Mouse (Mus musculus) embryonic facial prominence, embryonic 10.5 days (tissue): ENCODE measurements around the gene Ttc7. TPM values are rescaled to one million over a fixed set of nuclear protein-coding genes. Genes with fewer than 3 reads are reported as not detected.

Source experiments
- DNase-seq: peaks from one replicate; pipeline ENCODE4 v3.0.0-alpha.2; 2017; ENCODE audit warnings: low spot score
- H3K27ac ChIP-seq: fragments of 300-500 bp; sonication (generic); replicated peaks from 2 replicates; pipeline ENCODE4 v1.5.1; 2016; ENCODE audit warnings: mild to moderate bottlenecking
- H3K27me3 ChIP-seq: fragments of 300-500 bp; sonication (generic); replicated peaks from 2 replicates; pipeline ENCODE4 v1.6.1; 2016; ENCODE audit warnings: low read depth, mild to moderate bottlenecking; ENCODE audit not compliant: poor library complexity, severe bottlenecking
- H3K36me3 ChIP-seq: fragments of 300-500 bp; sonication (generic); replicated peaks from 2 replicates; pipeline ENCODE4 v1.6.1; 2016; ENCODE audit warnings: mild to moderate bottlenecking, moderate library complexity
- H3K4me1 ChIP-seq: fragments of 300-500 bp; sonication (generic); 2 replicates; pipeline ENCODE4 v1.6.1; 2016
- H3K4me3 ChIP-seq: fragments of 300-500 bp; sonication (generic); 2 replicates; pipeline ENCODE4 v1.5.1; 2016; ENCODE audit warnings: mild to moderate bottlenecking, moderate library complexity
- H3K9me3 ChIP-seq: fragments of 300-500 bp; sonication (generic); 2 replicates; pipeline ENCODE4 v1.6.1; 2016; ENCODE audit warnings: mild to moderate bottlenecking
- WGBS: fragments of 180-500 bp; shearing (Covaris S2); methylation state at CpG from one replicate; pipeline ENCODE4 v1.1.7; 2016; 5-methylcytosine and 5-hydroxymethylcytosine counted together
- polyA plus RNA-seq: library from polyadenylated mRNA; unstranded; fragments of >200 nt; fragmentation: Nextera tagmentation; extraction: Ambion mirVana; gene quantifications from 2 replicates; pipeline ENCODE4 v1.2.1, GENCODE M21; 2016

Gene Ttc7
- polyA plus RNA-seq, 1 experiment from 2014 or later: 3.6 TPM

GRCm38 (mm10) chr17:87367640-87368039 lies 85.0 kb downstream of the Ttc7 start:
- H3K27ac ChIP-seq: peak overlapping the region; percentile 45
- whole genome bisulfite sequencing: 63% methylated on average over 3 of the region's 3 CpGs
- no peak for DNase-seq
- H3K4me1 ChIP-seq: peaks cover 79% of the 10 kb centered on the region
- H3K27me3 ChIP-seq: no peaks in the 10 kb centered on the region
- no peaks in the 10 kb centered on the region for H3K9me3 ChIP-seq
- no peaks in the 10 kb centered on the region for H3K36me3 ChIP-seq
- no peak overlapping the region for H3K4me3 ChIP-seq

- Histone ChIP-seq H3K4me3 (no peak overlapping the region), H3K27me3 (no peaks in the 10 kb centered on the region), H3K27ac (peak overlapping the region; percentile 45), H3K9me3 (no peaks in the 10 kb centered on the region), H3K36me3 (no peaks in the 10 kb centered on the region), H3K4me1 (peaks cover 75% of the 10 kb centered on the region)
- no peak for DNase-seq
- 90% methylated on average over 10 of the region's 10 CpGs for WGBS
Measured at GRCm38 (mm10) chr17:87368481-87368880, 85.8 kb downstream of the Ttc7 start.

GRCm38 (mm10) chr17:87369270-87369759 lies 86.6 kb downstream of the Ttc7 start:
- WGBS: 76% methylated on average over 18 of the region's 18 CpGs
- Histone ChIP-seq H3K27me3 (no peaks in the 10 kb centered on the region), H3K36me3 (no peaks in the 10 kb centered on the region), H3K9me3 (no peaks in the 10 kb centered on the region), H3K27ac (peak overlapping the region; percentile 62), H3K4me1 (peaks cover 74% of the 10 kb centered on the region), H3K4me3 (no peak overlapping the region)
- peak; percentile 12 for DNase-seq

DNA sequence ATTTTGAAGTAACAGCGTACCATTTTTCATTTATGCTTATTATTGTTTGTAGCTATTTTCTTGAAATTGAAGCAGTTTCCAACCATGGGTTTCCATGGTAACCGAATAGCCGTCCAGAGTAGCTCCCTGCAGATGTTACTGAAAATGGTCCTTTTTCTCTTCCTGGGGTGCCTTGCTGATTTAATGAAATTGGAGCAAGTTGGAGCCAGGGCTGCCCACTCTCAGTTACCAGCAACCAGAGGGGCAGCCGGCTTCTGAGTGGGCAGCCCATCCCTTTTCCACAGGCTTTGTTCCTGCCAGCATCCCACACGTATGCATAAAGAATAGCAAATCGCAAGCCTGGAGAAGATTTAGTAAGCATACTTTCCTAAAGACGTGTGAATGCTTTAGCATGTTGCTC lies 89.5 kb downstream of the Ttc7 start:
- peaks cover 70% of the 10 kb centered on the region for H3K4me1 ChIP-seq
- H3K27me3 ChIP-seq: no peaks in the 10 kb centered on the region
- H3K27ac ChIP-seq: no peak overlapping the region
- no peaks in the 10 kb centered on the region for H3K9me3 ChIP-seq
- WGBS: 86% methylated on average over 7 of the region's 7 CpGs
- H3K36me3 ChIP-seq: no peaks in the 10 kb centered on the region
- DNase-seq: no peak
- no peak overlapping the region for H3K4me3 ChIP-seq

GRCm38 (mm10) chr17:87373327-87373726 lies 90.6 kb downstream of the Ttc7 start:
- DNase-seq: no peak
- Histone ChIP-seq H3K4me3 (no peak overlapping the region), H3K4me1 (peaks cover 70% of the 10 kb centered on the region), H3K9me3 (no peaks in the 10 kb centered on the region), H3K27ac (no peak overlapping the region), H3K36me3 (no peaks in the 10 kb centered on the region), H3K27me3 (no peaks in the 10 kb centered on the region)
- WGBS: 92% methylated on average over 9 of the region's 9 CpGs

DNA sequence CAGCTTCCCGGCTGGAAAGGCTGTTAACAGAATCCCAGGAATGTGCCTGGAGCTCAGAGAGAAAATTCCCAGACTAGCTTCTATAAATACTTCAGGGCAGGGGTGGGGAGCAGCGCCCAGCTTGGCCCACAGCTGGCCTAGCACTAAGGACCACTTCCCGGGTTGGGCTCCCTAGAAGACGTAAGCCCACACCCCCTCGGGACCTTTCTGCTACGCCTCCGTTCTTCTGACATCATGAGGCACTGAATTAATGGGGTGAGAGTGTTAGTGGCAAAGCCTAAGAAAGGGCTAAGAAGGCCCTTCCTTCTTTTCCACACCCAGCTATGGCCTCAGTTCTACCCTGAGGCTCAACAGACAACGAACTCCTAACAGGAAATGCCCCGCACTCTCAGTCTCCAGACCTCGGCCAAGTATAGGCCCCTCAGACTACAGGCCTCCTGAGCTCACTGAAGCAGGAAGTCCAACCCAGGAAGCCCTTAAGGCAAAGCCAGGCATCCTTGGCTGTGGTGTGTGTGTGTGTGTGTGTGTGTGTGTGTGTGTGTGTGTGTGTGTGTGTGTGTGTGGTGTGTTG lies 93.3 kb downstream of the Ttc7 start:
- H3K4me3 ChIP-seq: no peak overlapping the region
- peak; percentile 55 for DNase-seq
- H3K27me3 ChIP-seq: no peaks in the 10 kb centered on the region
- 26% methylated on average over 10 of the region's 10 CpGs for WGBS
- peaks cover 70% of the 10 kb centered on the region for H3K4me1 ChIP-seq
- H3K9me3 ChIP-seq: no peaks in the 10 kb centered on the region
- H3K27ac ChIP-seq: peak overlapping the region; percentile 87
- H3K36me3 ChIP-seq: no peaks in the 10 kb centered on the region

GRCm38 (mm10) chr17:87376831-87377471 lies 94.3 kb downstream of the Ttc7 start:
- Histone ChIP-seq H3K4me3 (no peak overlapping the region), H3K27ac (peak overlapping the region; percentile 87), H3K36me3 (no peaks in the 10 kb centered on the region), H3K4me1 (peaks cover 73% of the 10 kb centered on the region), H3K27me3 (no peaks in the 10 kb centered on the region), H3K9me3 (no peaks in the 10 kb centered on the region)
- 63% methylated on average over 6 of the region's 6 CpGs for WGBS
- DNase-seq: peak; percentile 76

DNA sequence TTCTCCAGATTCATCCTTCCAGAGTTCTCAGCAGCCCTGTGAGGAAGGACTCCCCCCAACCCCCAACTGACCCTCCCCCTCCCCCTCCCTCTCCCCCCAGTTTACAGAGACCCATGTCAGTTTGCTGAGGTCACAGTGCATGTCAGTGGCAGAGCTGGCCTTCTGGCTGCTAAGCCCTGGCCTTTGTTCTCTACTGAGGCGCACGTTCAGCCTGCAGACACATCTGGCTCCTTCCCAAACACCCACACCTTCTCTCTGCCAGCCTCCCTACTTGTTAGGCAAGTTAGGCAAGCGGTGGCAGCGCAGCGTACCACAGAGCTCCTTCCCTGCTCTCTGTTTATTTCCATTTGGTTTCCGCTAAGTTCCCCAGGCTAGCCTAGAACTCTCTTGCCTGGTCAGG lies 94.8 kb downstream of the Ttc7 start:
- Histone ChIP-seq H3K36me3 (no peaks in the 10 kb centered on the region), H3K27ac (peak overlapping the region; percentile 87), H3K4me1 (peaks cover 71% of the 10 kb centered on the region), H3K27me3 (no peaks in the 10 kb centered on the region), H3K9me3 (no peaks in the 10 kb centered on the region), H3K4me3 (no peak overlapping the region)
- DNase-seq: peak; percentile 53
- WGBS: 47% methylated on average over 6 of the region's 6 CpGs

DNA sequence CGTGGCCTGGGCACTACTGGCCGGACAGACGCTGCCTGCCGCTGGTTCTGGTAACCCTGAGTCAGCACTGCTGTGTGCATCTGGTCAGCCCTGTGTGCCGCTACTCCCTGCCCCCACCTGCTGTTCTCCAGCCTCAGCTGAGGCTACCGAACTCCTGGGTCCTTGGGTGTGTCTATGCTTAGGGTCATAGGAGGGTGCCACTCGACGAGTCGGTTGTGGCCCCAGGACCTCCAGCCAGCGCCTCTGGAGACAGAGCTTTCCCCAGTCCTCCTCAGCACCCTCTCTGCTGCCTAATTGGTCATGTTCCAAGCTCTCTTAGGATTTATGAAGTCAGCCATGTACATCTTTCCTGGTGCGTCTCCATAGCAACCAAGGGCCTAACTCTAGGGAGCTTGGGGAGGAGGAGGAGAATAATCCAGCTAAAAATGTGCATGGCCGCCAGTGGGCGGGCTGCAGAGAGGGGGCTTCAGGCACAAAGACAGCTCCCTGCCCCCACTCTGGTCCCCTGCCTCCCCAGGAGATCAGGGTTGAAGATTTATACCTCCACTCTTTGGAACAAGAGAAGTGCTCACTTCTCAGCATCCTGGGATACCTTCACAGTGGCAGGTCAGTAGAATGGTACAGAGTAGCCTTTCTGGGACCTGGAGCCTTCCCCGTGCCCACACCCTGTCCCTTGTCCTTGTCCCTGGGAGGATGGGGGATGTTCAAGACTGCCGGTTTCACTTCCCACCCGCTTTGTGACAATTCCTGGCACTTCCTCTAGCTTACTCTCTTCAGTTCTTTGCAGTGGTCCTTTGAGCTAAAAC lies 95.9 kb downstream of the Ttc7 start:
- WGBS: 57% methylated on average over 16 of the region's 16 CpGs
- Histone ChIP-seq H3K27ac (peak overlapping the region; percentile 87), H3K4me3 (no peak overlapping the region), H3K4me1 (peaks cover 71% of the 10 kb centered on the region), H3K27me3 (no peaks in the 10 kb centered on the region), H3K36me3 (no peaks in the 10 kb centered on the region), H3K9me3 (no peaks in the 10 kb centered on the region)
- DNase-seq: peak; percentile 41

DNA sequence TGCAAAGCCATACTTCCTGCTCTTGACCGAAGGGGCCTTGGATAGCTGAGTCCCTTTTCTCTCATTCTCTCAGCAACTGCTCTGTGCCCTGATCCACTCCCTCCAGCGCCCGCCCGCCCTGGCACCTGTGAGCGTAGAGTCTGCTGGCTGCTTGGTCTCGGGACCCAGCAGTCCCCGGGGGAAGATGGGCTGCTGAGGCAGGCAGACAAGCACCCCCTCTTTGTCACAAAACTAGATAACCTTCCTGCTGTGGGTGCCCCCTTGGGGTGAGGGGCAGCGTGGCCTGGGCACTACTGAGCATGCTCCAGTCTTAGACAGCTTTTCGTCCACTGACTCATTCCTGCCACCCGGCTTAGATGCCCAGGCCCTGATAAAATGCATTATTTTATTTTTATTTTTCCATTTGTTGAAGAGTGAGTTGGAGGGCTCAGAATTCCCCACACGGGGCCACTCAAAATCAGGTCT lies 96.5 kb downstream of the Ttc7 start:
- H3K4me1 ChIP-seq: peaks cover 71% of the 10 kb centered on the region
- WGBS: 80% methylated on average over 11 of the region's 11 CpGs

DNA sequence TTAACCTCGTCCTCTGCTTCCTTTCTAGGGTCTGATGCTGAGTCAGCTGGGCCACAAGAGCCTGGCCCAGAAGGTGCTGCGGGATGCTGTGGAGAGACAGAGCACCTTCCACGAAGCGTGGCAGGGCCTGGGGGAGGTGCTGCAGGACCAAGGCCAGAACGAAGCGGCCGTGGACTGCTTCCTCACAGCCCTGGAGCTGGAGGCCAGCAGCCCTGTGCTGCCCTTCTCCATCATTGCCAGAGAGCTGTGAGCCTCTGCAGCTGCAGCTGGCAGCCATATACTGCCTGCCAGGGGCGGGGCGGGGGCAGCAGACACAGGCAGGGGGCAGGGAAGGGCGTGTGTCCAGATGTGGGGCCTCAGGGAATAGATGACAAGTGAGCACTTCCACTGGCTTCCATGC lies 97.1 kb downstream of the Ttc7 start:
- Histone ChIP-seq H3K27me3 (no peaks in the 10 kb centered on the region), H3K9me3 (no peaks in the 10 kb centered on the region), H3K4me3 (no peak overlapping the region), H3K36me3 (no peaks in the 10 kb centered on the region), H3K27ac (peak overlapping the region; percentile 87), H3K4me1 (peaks cover 70% of the 10 kb centered on the region)
- 53% methylated on average over 10 of the region's 10 CpGs for WGBS
- DNase-seq: no peak

More for the DNA sequence above, 96.5 kb downstream of the Ttc7 start:
- no peak for DNase-seq
- H3K27ac ChIP-seq: peak overlapping the region; percentile 87
- H3K9me3 ChIP-seq: no peaks in the 10 kb centered on the region
- H3K27me3 ChIP-seq: no peaks in the 10 kb centered on the region
- H3K4me3 ChIP-seq: no peak overlapping the region
- no peaks in the 10 kb centered on the region for H3K36me3 ChIP-seq

DNA sequence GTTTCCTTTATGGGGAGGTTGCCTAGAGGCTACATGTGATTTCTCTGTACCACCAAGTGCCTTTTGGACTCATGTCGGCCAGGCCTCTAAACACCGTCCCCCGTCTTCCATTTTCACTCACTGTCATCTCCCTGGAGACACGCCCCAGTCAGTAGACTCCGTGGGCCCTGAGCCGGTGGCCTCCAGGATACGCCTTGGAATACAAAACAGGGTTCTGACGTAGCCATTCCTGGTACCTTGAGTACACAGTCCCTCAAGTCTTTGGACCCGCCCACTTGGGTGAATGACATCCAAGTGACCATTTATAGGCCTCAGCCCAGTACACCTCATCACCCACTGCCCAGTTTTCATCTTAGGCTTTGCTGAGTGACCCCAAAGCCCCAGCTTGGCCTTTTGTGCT lies 98.0 kb downstream of the Ttc7 start:
- 86% methylated on average over 9 of the region's 9 CpGs for WGBS
- no peak overlapping the region for H3K4me3 ChIP-seq
- DNase-seq: no peak
- no peaks in the 10 kb centered on the region for H3K36me3 ChIP-seq
- peaks cover 62% of the 10 kb centered on the region for H3K4me1 ChIP-seq
- H3K9me3 ChIP-seq: no peaks in the 10 kb centered on the region
- H3K27me3 ChIP-seq: no peaks in the 10 kb centered on the region
- H3K27ac ChIP-seq: peak overlapping the region; percentile 87; the same call in 1 of the 2 replicates
